Mouse (Mus musculus) thymus, postnatal 14 days (tissue): ENCODE data around the gene Gm26558.
A peak's percentile ranks its signal among the peaks of the same experiment; 100 is the strongest.

Experiments used
- DNase-seq: peaks from one replicate; pipeline ENCODE4 v3.0.0; 2021

Gm26558 gene

GRCm38 (mm10) chr2:70661715-70662495 is at the start of gene Gm26558:
Gene Gm26558, minus strand, starts transcription at chr2:70662108.
- DNase-seq, result no peak

GRCm38 (mm10) chr2:70710878-70711277 is 49.0 kb upstream of the Gm26558 start:
- no peak for DNase-seq

GRCm38 (mm10) chr2:70710236-70710635 is 48.3 kb upstream of the Gm26558 start:
- no peak for DNase-seq

GRCm38 (mm10) chr2:70708986-70709730 is 47.2 kb upstream of the Gm26558 start:
- no peak for DNase-seq

GRCm38 (mm10) chr2:70702403-70702802 is 40.5 kb upstream of the Gm26558 start:
- no peak for DNase-seq

- DNase-seq, result peak; percentile 76
Observed at GRCm38 (mm10) chr2:70701571-70701970, 39.7 kb upstream of the Gm26558 start.

- DNase-seq, result no peak
Observed at GRCm38 (mm10) chr2:70700851-70701250, 38.9 kb upstream of the Gm26558 start.

GRCm38 (mm10) chr2:70695712-70696111 is 33.8 kb upstream of the Gm26558 start:
- DNase-seq, result no peak

GRCm38 (mm10) chr2:70690195-70690594 is 28.3 kb upstream of the Gm26558 start:
- no peak for DNase-seq

- no peak for DNase-seq
Observed at GRCm38 (mm10) chr2:70688454-70689078, 26.7 kb upstream of the Gm26558 start.

- no peak for DNase-seq
Observed at GRCm38 (mm10) chr2:70682324-70682723, 20.4 kb upstream of the Gm26558 start.

- no peak for DNase-seq
Observed at GRCm38 (mm10) chr2:70673445-70674126, 11.7 kb upstream of the Gm26558 start.

- no peak for DNase-seq
Observed at GRCm38 (mm10) chr2:70672476-70672875, 10.6 kb upstream of the Gm26558 start.

GRCm38 (mm10) chr2:70669896-70670295 is 8.0 kb upstream of the Gm26558 start:
- DNase-seq, result no peak

- no peak for DNase-seq
Observed at GRCm38 (mm10) chr2:70669241-70669640, 7.3 kb upstream of the Gm26558 start.

- DNase-seq, result no peak
Observed at GRCm38 (mm10) chr2:70667016-70667415, 5.1 kb upstream of the Gm26558 start.

GRCm38 (mm10) chr2:70663764-70664163 is 1.9 kb upstream of the Gm26558 start:
- DNase-seq, result peak; percentile 48

- peak; percentile 97 for DNase-seq
Observed at GRCm38 (mm10) chr2:70660887-70661714, 807 bp downstream of the Gm26558 start, which contains the start of gene Gorasp2. Gene Gorasp2, plus strand, starts transcription at chr2:70661576.

GRCm38 (mm10) chr2:70657083-70657482 is 4.8 kb downstream of the Gm26558 start:
- no peak for DNase-seq

GRCm38 (mm10) chr2:70651820-70652219 is 10.1 kb downstream of the Gm26558 start:
- DNase-seq, result no peak

- DNase-seq, result no peak
Observed at GRCm38 (mm10) chr2:70649471-70649870, 12.4 kb downstream of the Gm26558 start.

- DNase-seq, result no peak
Observed at GRCm38 (mm10) chr2:70648271-70648670, 13.6 kb downstream of the Gm26558 start.
